Mouse (Mus musculus) MEL (cell line): Measurements from ENCODE around the gene Svbp. TPM values are rescaled to one million over a fixed set of nuclear protein-coding genes. Genes with fewer than 3 reads are reported as not detected.

Experiments
- DNase-seq: peaks from one replicate; pipeline ENCODE4 v3.0.0; 2011; ENCODE audit warnings: low read depth, low spot score
- H3K27ac ChIP-seq: 2 replicates; pipeline ENCODE4 v1.5.1; 2012; ENCODE audit warnings: low read depth, mild to moderate bottlenecking, control low read depth, low read length, moderate library complexity; ENCODE audit not compliant: control insufficient read depth
- H3K27me3 ChIP-seq, 2 experiments: fragments of 150-350 bp in 1 of 2; sonication (generic) in 1 of 2; 2 replicates each; pipeline ENCODE4 v1.6.1; 2012; ENCODE audit warnings: low read length in 2 of 2, mild to moderate bottlenecking in 2 of 2, improper control_type of control experiment in 1 of 2, moderate library complexity in 1 of 2; ENCODE audit not compliant: insufficient read depth in 2 of 2, control insufficient read depth in 1 of 2
- H3K36me3 ChIP-seq, 2 experiments: 2 replicates each; pipeline ENCODE4 v1.6.1; 2012 to 2014; ENCODE audit warnings: low read length in 2 of 2, improper control_type of control experiment in 1 of 2, inconsistent platforms in 1 of 2, mild to moderate bottlenecking in 1 of 2; ENCODE audit not compliant: insufficient read depth in 2 of 2, control insufficient read depth in 1 of 2
- H3K4me1 ChIP-seq, 2 experiments: fragments of 150-350 bp in 1 of 2; sonication (generic) in 1 of 2; 2 replicates each; pipeline ENCODE4 v1.6.1; 2012; ENCODE audit warnings: low read length in 2 of 2, improper control_type of control experiment in 1 of 2, mild to moderate bottlenecking in 1 of 2; ENCODE audit not compliant: insufficient read depth in 2 of 2, control insufficient read depth in 1 of 2
- H3K4me3 ChIP-seq, 2 experiments: fragments of 150-350 bp in 1 of 2; sonication (generic) in 1 of 2; 2 replicates each; pipeline ENCODE4 v1.5.1; 2012; ENCODE audit warnings: low read depth in 2 of 2, low read length in 2 of 2, mild to moderate bottlenecking in 2 of 2, moderate library complexity in 2 of 2, control low read depth in 1 of 2, improper control_type of control experiment in 1 of 2; ENCODE audit not compliant: control insufficient read depth in 1 of 2, insufficient read depth in 1 of 2
- H3K79me2 ChIP-seq: 2 replicates; pipeline ENCODE4 v1.6.1; 2012; ENCODE audit warnings: mild to moderate bottlenecking, low read length, moderate library complexity; ENCODE audit not compliant: control insufficient read depth, poor library complexity, insufficient read depth
- H3K9ac ChIP-seq: 2 replicates; pipeline ENCODE4 v1.6.1; 2012; ENCODE audit warnings: low read depth, mild to moderate bottlenecking, control low read depth, low read length, moderate library complexity; ENCODE audit not compliant: control insufficient read depth, poor library complexity, severe bottlenecking
- H3K9me3 ChIP-seq: fragments of 150-350 bp; sonication (generic); replicated peaks from 2 replicates; pipeline ENCODE4 v1.6.1; 2012; ENCODE audit warnings: mild to moderate bottlenecking, low read length, improper control_type of control experiment, moderate library complexity; ENCODE audit not compliant: insufficient read depth
- BHLHE40 ChIP-seq: IDR thresholded peaks from 2 replicates; pipeline ENCODE4 v1.6.1; 2012; ENCODE audit warnings: low read depth, mild to moderate bottlenecking, inconsistent platforms, low read length, improper control_type of control experiment, borderline replicate concordance
- CHD1 ChIP-seq: IDR thresholded peaks from 2 replicates; pipeline ENCODE4 v1.6.1; 2012; ENCODE audit warnings: low read depth, mild to moderate bottlenecking, inconsistent platforms, low read length, improper control_type of control experiment
- CHD2 ChIP-seq: IDR thresholded peaks from 2 replicates; pipeline ENCODE4 v1.6.1; 2011; ENCODE audit warnings: low read length, improper control_type of control experiment
- CTCF ChIP-seq, 3 experiments: IDR thresholded peaks in 2 of 3; conservative IDR thresholded peaks in 1 of 3; 2 replicates each; pipeline ENCODE4 v1.5.1; 2011 to 2012; ENCODE audit warnings: low read length in 3 of 3, low read depth in 2 of 3, mild to moderate bottlenecking in 2 of 3, improper control_type of control experiment in 1 of 3, inconsistent platforms in 1 of 3, mixed read lengths in 1 of 3, moderate library complexity in 1 of 3; ENCODE audit not compliant: control insufficient read depth in 1 of 3, insufficient read depth in 1 of 3, poor library complexity in 1 of 3, severe bottlenecking in 1 of 3
- EP300 ChIP-seq, 2 experiments: IDR thresholded peaks; 2 replicates each; pipeline ENCODE4 v1.6.1; 2011; ENCODE audit warnings: improper control_type of control experiment in 2 of 2, low read length in 2 of 2, low read depth in 1 of 2, mild to moderate bottlenecking in 1 of 2
- GABPA ChIP-seq: IDR thresholded peaks from 2 replicates; pipeline ENCODE4 v1.6.1; 2012; ENCODE audit warnings: low read depth, mild to moderate bottlenecking, inconsistent platforms, low read length, improper control_type of control experiment, moderate library complexity
- GATA1 ChIP-seq: IDR thresholded peaks from 2 replicates; pipeline ENCODE4 v1.6.1; 2011; ENCODE audit warnings: low read depth, low read length, improper control_type of control experiment
- MAFK ChIP-seq: IDR thresholded peaks from 2 replicates; pipeline ENCODE4 v1.6.1; 2011; ENCODE audit warnings: low read depth, mild to moderate bottlenecking, low read length, improper control_type of control experiment, borderline replicate concordance
- MAZ ChIP-seq: IDR thresholded peaks from 2 replicates; pipeline ENCODE4 v1.6.1; 2012; ENCODE audit warnings: low read depth, mild to moderate bottlenecking, inconsistent platforms, low read length, improper control_type of control experiment
- MEF2A ChIP-seq: IDR thresholded peaks from 2 replicates; pipeline ENCODE4 v1.6.1; 2014; ENCODE audit warnings: low read depth, mild to moderate bottlenecking, inconsistent platforms, low read length, improper control_type of control experiment; ENCODE audit not compliant: poor library complexity, insufficient replicate concordance, severe bottlenecking; ENCODE audit errors: extremely low read depth
- MXI1 ChIP-seq: IDR thresholded peaks from 2 replicates; pipeline ENCODE4 v1.6.1; 2011; ENCODE audit warnings: mild to moderate bottlenecking, low read depth, low read length, improper control_type of control experiment
- MYC ChIP-seq: IDR thresholded peaks from 2 replicates; pipeline ENCODE4 v1.6.1; 2011; ENCODE audit warnings: low read depth, mild to moderate bottlenecking, low read length, improper control_type of control experiment, moderate library complexity
- NELFE ChIP-seq: IDR thresholded peaks from 2 replicates; pipeline ENCODE4 v1.6.1; 2011; ENCODE audit warnings: low read depth, low read length, improper control_type of control experiment
- NRF1 ChIP-seq: IDR thresholded peaks from 2 replicates; pipeline ENCODE4 v1.6.1; 2014; ENCODE audit warnings: low read depth, mild to moderate bottlenecking, inconsistent platforms, low read length, improper control_type of control experiment, moderate library complexity; ENCODE audit not compliant: poor library complexity, insufficient read depth, severe bottlenecking
- POLR2A ChIP-seq, 2 experiments: IDR thresholded peaks; 2 replicates each; pipeline ENCODE4 v1.6.1; 2011 to 2012; ENCODE audit warnings: low read length in 2 of 2, mild to moderate bottlenecking in 2 of 2, control low read depth in 1 of 2, improper control_type of control experiment in 1 of 2, low read depth in 1 of 2, moderate library complexity in 1 of 2; ENCODE audit not compliant: control insufficient read depth in 1 of 2, insufficient read depth in 1 of 2, poor library complexity in 1 of 2
- POLR2AphosphoS2 ChIP-seq: IDR thresholded peaks from 2 replicates; pipeline ENCODE4 v1.6.1; 2011; ENCODE audit warnings: low read length, improper control_type of control experiment
- RAD21 ChIP-seq: IDR thresholded peaks from 2 replicates; pipeline ENCODE4 v1.6.1; 2011; ENCODE audit warnings: mild to moderate bottlenecking, low read depth, low read length, improper control_type of control experiment
- SMC3 ChIP-seq: IDR thresholded peaks from 2 replicates; pipeline ENCODE4 v1.6.1; 2011; ENCODE audit warnings: low read depth, low read length, improper control_type of control experiment
- TCF12 ChIP-seq: IDR thresholded peaks from 2 replicates; pipeline ENCODE4 v1.6.1; 2014; ENCODE audit warnings: low read depth, mild to moderate bottlenecking, inconsistent platforms, low read length, improper control_type of control experiment, moderate library complexity
- USF1 ChIP-seq: IDR thresholded peaks from 2 replicates; pipeline ENCODE4 v1.6.1; 2014; ENCODE audit warnings: low read depth, mild to moderate bottlenecking, inconsistent platforms, low read length, improper control_type of control experiment, moderate library complexity
- ZC3H11A ChIP-seq: IDR thresholded peaks from 2 replicates; pipeline ENCODE4 v1.6.1; 2012; ENCODE audit warnings: low read depth, mild to moderate bottlenecking, inconsistent platforms, low read length, improper control_type of control experiment
- ZMIZ1 ChIP-seq: IDR thresholded peaks from 2 replicates; pipeline ENCODE4 v1.6.1; 2012; ENCODE audit warnings: low read depth, mild to moderate bottlenecking, inconsistent platforms, low read length, improper control_type of control experiment, moderate library complexity
- ZNF384 ChIP-seq: IDR thresholded peaks from 2 replicates; pipeline ENCODE4 v1.6.1; 2012; ENCODE audit warnings: low read depth, mild to moderate bottlenecking, inconsistent platforms, low read length, improper control_type of control experiment
- polyA plus RNA-seq, 2 experiments: library from polyadenylated mRNA; stranded (reverse) in 1 of 2; unstranded in 1 of 2; fragments of >175 nt in 1 of 2; fragments of >200 nt in 1 of 2; gene quantifications; 2 replicates each; pipeline versions ENCODE4 v1.2.1 to v1.2.4; 2012; ENCODE audit warnings: low replicate concordance in 2 of 2, low read depth in 1 of 2; ENCODE audit not compliant: insufficient read length in 2 of 2, insufficient read depth in 1 of 2, missing spikeins in 1 of 2
- total RNA-seq: library from RNA; depleted of rRNA; stranded (reverse); fragments of 300-350 nt; gene quantifications from 2 replicates; pipeline ENCODE4 v1.2.3, GENCODE M21; 2012

The Svbp gene
- total and polyA plus RNA-seq, 3 experiments, result 63.7 to 131 TPM; not detected in 1

- H3K4me3 ChIP-seq, result no peak overlapping the region
- H3K4me1 ChIP-seq, result no peaks in the 10 kb centered on the region
- DNase-seq, result no peak
- no peaks in the 10 kb centered on the region for H3K79me2 ChIP-seq
- H3K27ac ChIP-seq, result no peak overlapping the region
- no peaks in the 10 kb centered on the region for H3K9me3 ChIP-seq
- H3K9ac ChIP-seq, result no peak overlapping the region
- no peaks in the 10 kb centered on the region; a peak in 1 of 4 replicates for H3K36me3 ChIP-seq
- TF ChIP-seq EP300 (IDR thresholded peaks at IDR 0.05; ENCODE audit: low read depth in 1 of 2, low read length in 2 of 2) (no peak), GATA1 (peak; percentile 39; the same call in 1 of the 2 replicates)
- H3K27me3 ChIP-seq, result peaks cover 0 to 3% of the 10 kb centered on the region in 2 experiments; a peak in 2 of 4 replicates
Observed at GRCm38 (mm10) chr4:119148741-119149140, 46.4 kb upstream of the Svbp start.

GRCm38 (mm10) chr4:119157186-119157585, 37.9 kb upstream of the Svbp start:
- TF ChIP-seq GATA1 (peak; percentile 17; the same call in 1 of the 2 replicates), BHLHE40 (no peak), MEF2A (no peak), NRF1 (no peak), CHD2 (no peak), CHD1 (no peak), GABPA (no peak), RAD21 (peak; percentile 63), CTCF (IDR thresholded peaks at IDR 0.05 in 2 of 3, conservative IDR thresholded peaks at IDR 0.05 in 1 of 3; ENCODE audit: control insufficient read depth in 1 of 3, insufficient read depth in 1 of 3, low read depth in 2 of 3, low read length in 3 of 3, poor library complexity in 1 of 3, severe bottlenecking in 1 of 3) (peak; percentile 70 to 78 (median 72)), SMC3 (peak; percentile 68), ZMIZ1 (no peak), ZC3H11A (peak; percentile 55)
- no peaks in the 10 kb centered on the region for H3K79me2 ChIP-seq
- H3K4me3 ChIP-seq, result no peak overlapping the region
- no peak overlapping the region for H3K9ac ChIP-seq
- H3K27me3 ChIP-seq, result peaks cover 5 to 8% of the 10 kb centered on the region in 2 experiments; a peak in 3 of 4 replicates
- DNase-seq, result peak; percentile 81
- no peak overlapping the region for H3K27ac ChIP-seq
- no peaks in the 10 kb centered on the region for H3K9me3 ChIP-seq
- H3K4me1 ChIP-seq, result no peaks in the 10 kb centered on the region
- H3K36me3 ChIP-seq, result no peaks in the 10 kb centered on the region

- H3K27me3 ChIP-seq, result peaks cover 4 to 8% of the 10 kb centered on the region in 2 experiments; a peak in 3 of 4 replicates
- no peaks in the 10 kb centered on the region for H3K4me1 ChIP-seq
- H3K79me2 ChIP-seq, result no peaks in the 10 kb centered on the region
- H3K9me3 ChIP-seq, result no peaks in the 10 kb centered on the region
- H3K9ac ChIP-seq, result no peak overlapping the region
- H3K27ac ChIP-seq, result no peak overlapping the region
- no peak for DNase-seq
- no peak overlapping the region for H3K4me3 ChIP-seq
- no peaks in the 10 kb centered on the region for H3K36me3 ChIP-seq
- no peak for TF ChIP-seq MXI1
- TF ChIP-seq GATA1, result no peak
- TF ChIP-seq POLR2AphosphoS2, result no peak
- TF ChIP-seq TCF12, result no peak
- no peak for TF ChIP-seq CTCF (IDR thresholded peaks at IDR 0.05 in 2 of 3, conservative IDR thresholded peaks at IDR 0.05 in 1 of 3; ENCODE audit: control insufficient read depth in 1 of 3, insufficient read depth in 1 of 3, low read depth in 2 of 3, low read length in 3 of 3, poor library complexity in 1 of 3, severe bottlenecking in 1 of 3)
- TF ChIP-seq MAZ, result no peak
- TF ChIP-seq NELFE, result no peak
- no peak for TF ChIP-seq POLR2A (IDR thresholded peaks at IDR 0.05; ENCODE audit: control insufficient read depth in 1 of 2, insufficient read depth in 1 of 2, low read depth in 1 of 2, low read length in 2 of 2, poor library complexity in 1 of 2)
- no peak for TF ChIP-seq ZMIZ1
- TF ChIP-seq CHD2, result no peak
- no peak for TF ChIP-seq ZNF384
- no peak for TF ChIP-seq CHD1
- no peak for TF ChIP-seq USF1
- TF ChIP-seq MAFK, result no peak
- no peak for TF ChIP-seq NRF1
- TF ChIP-seq MYC, result no peak
- TF ChIP-seq, all 39 proteins: peak for 0
Observed at GRCm38 (mm10) chr4:119157891-119158290, 37.2 kb upstream of the Svbp start.
